Mouse (Mus musculus): ENCODE data around the gene Galnt11.

The Galnt11 gene

GRCm38 (mm10) chr5:25252825-25253544 is 31.3 kb downstream of the Galnt11 start:
- no peak for DNase-seq (ENCODE audit: low read depth)

- no peak for DNase-seq (ENCODE audit: low read depth)
These were observed 32.8 kb downstream of the Galnt11 start for GRCm38 (mm10) chr5:25254491-25254890.

GRCm38 (mm10) chr5:25256686-25257085 is 35.0 kb downstream of the Galnt11 start:
- DNase-seq (ENCODE audit: low read depth) = no peak

- no peak for DNase-seq (ENCODE audit: low read depth)
These were observed 39.7 kb downstream of the Galnt11 start for GRCm38 (mm10) chr5:25261452-25261851.

- DNase-seq (ENCODE audit: low read depth) = no peak
These were observed 40.6 kb downstream of the Galnt11 start for GRCm38 (mm10) chr5:25262266-25262665.

GRCm38 (mm10) chr5:25268258-25268888 is 46.7 kb downstream of the Galnt11 start:
- DNase-seq (ENCODE audit: low read depth) = no peak

- no peak for DNase-seq (ENCODE audit: low read depth)
These were observed 53.9 kb downstream of the Galnt11 start for GRCm38 (mm10) chr5:25275629-25276028.

- no peak for DNase-seq (ENCODE audit: low read depth)
These were observed 54.7 kb downstream of the Galnt11 start for GRCm38 (mm10) chr5:25276365-25276764.

GRCm38 (mm10) chr5:25283988-25284387 is 62.3 kb downstream of the Galnt11 start:
- no peak for DNase-seq (ENCODE audit: low read depth)

- no peak for DNase-seq (ENCODE audit: low read depth)
These were observed 75.1 kb downstream of the Galnt11 start for GRCm38 (mm10) chr5:25296830-25297229.

GRCm38 (mm10) chr5:25310226-25310625 is 88.5 kb downstream of the Galnt11 start:
- no peak for DNase-seq (ENCODE audit: low read depth)

GRCm38 (mm10) chr5:25313881-25314280 is 92.2 kb downstream of the Galnt11 start:
- no peak for DNase-seq (ENCODE audit: low read depth)
